Mouse (Mus musculus): Measurements from ENCODE around the gene Ccdc86. TPM values are rescaled to one million over a fixed set of nuclear protein-coding genes. Genes with fewer than 3 reads are reported as not detected.

Gene Ccdc86
- polyA plus RNA-seq, 1 experiment, result 3.9 TPM

DNA sequence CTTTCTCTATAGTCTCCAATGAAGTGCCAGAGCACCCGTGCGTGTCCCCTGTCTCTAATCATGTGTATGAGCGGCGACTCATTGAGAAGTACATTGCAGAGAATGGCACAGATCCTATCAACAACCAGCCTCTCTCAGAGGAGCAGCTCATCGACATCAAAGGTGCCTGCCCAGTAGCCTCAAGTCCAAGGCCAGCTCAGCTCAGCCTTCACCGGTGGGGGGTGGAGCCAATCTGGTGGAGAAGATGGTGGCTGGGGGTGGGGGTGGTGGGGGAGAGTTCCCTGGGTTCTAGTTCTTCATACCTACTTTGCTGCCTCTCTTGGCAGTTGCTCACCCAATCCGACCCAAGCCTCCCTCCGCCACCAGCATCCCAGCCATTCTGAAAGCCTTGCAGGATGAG lies 51.6 kb downstream of the Ccdc86 start:
- Histone ChIP-seq H3K27ac (ENCODE audit: insufficient read depth, low read depth, low read length) (no peak overlapping the region), H3K4me3 (ENCODE audit: insufficient read depth, low read depth, low read length) (no peak overlapping the region), H3K4me1 (ENCODE audit: control insufficient read depth, insufficient read depth, low read length) (peaks cover 4% of the 10 kb centered on the region; the same call in 1 of the 2 replicates), H3K36me3 (ENCODE audit: control insufficient read depth, insufficient read depth, low read length) (peaks cover 3% of the 10 kb centered on the region; the same call in 1 of the 2 replicates), H3K27me3 (replicated peaks; ENCODE audit: control insufficient read depth, insufficient read depth, low read length) (no peaks in the 10 kb centered on the region)
- TF ChIP-seq CTCF (conservative IDR thresholded peaks at IDR 0.05; ENCODE audit: insufficient read depth, insufficient read length, low read depth, low read length) (no peak), POLR2A (IDR thresholded peaks at IDR 0.05; ENCODE audit: low read depth, low read length) (no peak)
- DNase-seq, result no peak
- 71% methylated on average over 8 of the region's 8 CpGs for WGBS

DNA sequence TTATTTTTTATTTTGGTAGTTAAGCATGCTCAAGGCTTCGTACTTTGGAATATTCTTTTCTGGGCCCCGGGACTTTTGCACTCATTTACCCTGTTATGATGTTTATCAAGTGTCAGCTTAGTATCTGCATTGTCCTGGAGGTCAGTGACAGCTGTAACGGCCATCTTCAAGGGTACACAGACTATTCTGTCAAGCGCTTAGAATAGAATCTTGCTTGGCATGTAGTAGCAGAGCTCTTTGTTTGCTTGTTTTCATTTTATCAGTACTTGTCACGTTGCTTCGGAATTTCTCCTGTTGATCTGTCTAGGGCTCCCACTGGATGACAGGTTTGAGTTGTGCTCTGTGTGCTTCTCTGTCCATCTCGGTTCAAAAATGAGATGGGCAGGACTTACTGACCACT lies 52.2 kb downstream of the Ccdc86 start:
- H3K27ac ChIP-seq (ENCODE audit: insufficient read depth, low read depth, low read length), result no peak overlapping the region
- no peak for DNase-seq
- no peaks in the 10 kb centered on the region for H3K27me3 ChIP-seq (replicated peaks; ENCODE audit: control insufficient read depth, insufficient read depth, low read length)
- no peaks in the 10 kb centered on the region for H3K36me3 ChIP-seq (ENCODE audit: control insufficient read depth, insufficient read depth, low read length)
- no peak for TF ChIP-seq POLR2A (IDR thresholded peaks at IDR 0.05; ENCODE audit: low read depth, low read length)
- TF ChIP-seq CTCF (conservative IDR thresholded peaks at IDR 0.05; ENCODE audit: insufficient read depth, insufficient read length, low read depth, low read length), result no peak
- WGBS, result 52% methylated on average over 7 of the region's 7 CpGs
- no peak overlapping the region for H3K4me3 ChIP-seq (ENCODE audit: insufficient read depth, low read depth, low read length)
- H3K4me1 ChIP-seq (ENCODE audit: control insufficient read depth, insufficient read depth, low read length), result peaks cover 4% of the 10 kb centered on the region; the same call in 1 of the 2 replicates

DNA sequence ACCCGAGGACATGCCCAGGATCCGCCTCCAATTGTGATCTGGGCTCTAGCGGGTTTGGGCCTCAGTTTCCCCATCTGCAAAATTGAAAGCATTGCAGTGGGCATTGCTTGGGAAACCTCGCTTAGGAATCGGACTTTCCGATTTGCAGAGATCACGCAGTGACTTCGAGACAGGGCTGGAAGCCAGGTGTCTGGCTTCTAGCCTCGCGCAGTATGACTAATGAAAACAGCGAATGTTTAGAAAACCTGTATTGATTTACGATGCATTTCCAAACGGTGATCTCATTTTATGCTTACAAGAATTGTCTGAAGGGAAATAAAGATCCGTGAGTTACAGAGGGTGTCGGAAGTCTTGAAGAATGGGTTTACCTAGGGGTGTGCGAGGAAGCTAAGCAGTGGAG lies 53.4 kb downstream of the Ccdc86 start:
- H3K27me3 ChIP-seq (replicated peaks; ENCODE audit: control insufficient read depth, insufficient read depth, low read length), result no peaks in the 10 kb centered on the region
- peak overlapping the region; percentile 72 for H3K27ac ChIP-seq (ENCODE audit: insufficient read depth, low read depth, low read length)
- H3K4me3 ChIP-seq (ENCODE audit: insufficient read depth, low read depth, low read length), result peak overlapping the region; percentile 89
- TF ChIP-seq POLR2A (IDR thresholded peaks at IDR 0.05; ENCODE audit: low read depth, low read length) (no peak), CTCF (conservative IDR thresholded peaks at IDR 0.05; ENCODE audit: insufficient read depth, insufficient read length, low read depth, low read length) (no peak)
- H3K4me1 ChIP-seq (ENCODE audit: control insufficient read depth, insufficient read depth, low read length), result peaks cover 4% of the 10 kb centered on the region; the same call in 1 of the 2 replicates
- no peak for DNase-seq
- under 1% methylated on average over 16 of the region's 16 CpGs for WGBS
- H3K36me3 ChIP-seq (ENCODE audit: control insufficient read depth, insufficient read depth, low read length), result no peaks in the 10 kb centered on the region

DNA sequence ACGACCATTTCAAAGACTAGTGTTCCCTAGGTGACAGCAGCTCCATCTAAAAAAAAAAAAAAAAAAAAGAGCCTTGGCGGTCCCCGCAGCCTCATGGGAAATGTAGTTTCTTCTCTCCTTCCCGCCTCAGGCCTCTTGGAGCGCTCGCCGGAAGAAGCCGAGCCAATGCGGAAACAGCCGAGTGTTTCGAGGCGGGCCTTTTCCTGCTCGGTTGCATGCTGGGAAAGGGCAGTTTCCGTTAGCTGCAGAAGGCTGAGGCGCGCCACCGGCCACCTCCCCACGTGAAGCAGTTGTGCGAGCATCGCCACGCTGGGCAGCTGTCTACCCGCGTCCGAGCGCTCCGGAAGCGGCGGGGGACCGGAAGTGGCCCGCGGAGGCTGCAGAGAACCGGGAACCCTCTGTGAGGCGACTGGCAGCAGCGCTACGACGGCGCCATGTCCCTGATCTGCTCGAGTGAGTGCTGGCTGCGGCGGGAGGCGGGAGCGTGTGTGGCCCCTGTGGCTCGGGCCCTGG lies 54.0 kb downstream of the Ccdc86 start, which contains the start of gene Prpf19:
TSS of gene Prpf19 (plus strand) at position 216 of the 513 bp plus-strand sequence.
- peak within 1 kb of the TSS; percentile 72 for H3K27ac ChIP-seq (ENCODE audit: insufficient read depth, low read depth, low read length)
- H3K36me3 ChIP-seq (ENCODE audit: control insufficient read depth, insufficient read depth, low read length), result no peaks in the 10 kb centered on the region
- TF ChIP-seq POLR2A (IDR thresholded peaks at IDR 0.05; ENCODE audit: low read depth, low read length) (peak; percentile 59), CTCF (conservative IDR thresholded peaks at IDR 0.05; ENCODE audit: insufficient read depth, insufficient read length, low read depth, low read length) (no peak)
- WGBS, result under 1% methylated on average over 43 of the region's 43 CpGs
- peaks cover 4% of the 10 kb centered on the region; the same call in 1 of the 2 replicates for H3K4me1 ChIP-seq (ENCODE audit: control insufficient read depth, insufficient read depth, low read length)
- peak within 1 kb of the TSS; percentile 89 for H3K4me3 ChIP-seq (ENCODE audit: insufficient read depth, low read depth, low read length)
- DNase-seq, result peak; percentile 99
- H3K27me3 ChIP-seq (replicated peaks; ENCODE audit: control insufficient read depth, insufficient read depth, low read length), result no peaks in the 10 kb centered on the region

DNA sequence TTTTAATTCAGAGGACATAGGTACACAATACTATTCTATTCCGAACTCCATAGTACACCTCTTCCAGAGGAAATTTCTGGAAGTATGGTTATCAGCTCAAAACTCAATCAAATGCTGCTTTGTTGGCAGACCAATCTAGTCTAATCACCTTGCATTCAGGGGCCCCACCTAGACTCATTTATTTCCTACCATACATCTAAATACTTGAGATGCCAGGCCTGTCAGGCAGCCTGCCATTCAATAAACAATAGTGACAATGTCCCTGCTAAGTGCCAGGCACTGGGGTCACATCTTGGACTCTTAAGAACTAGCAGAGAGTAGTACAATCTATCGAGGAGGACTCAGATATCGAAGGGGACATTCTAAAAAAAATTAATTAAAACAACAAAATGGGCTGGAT lies 56.9 kb downstream of the Ccdc86 start:
- no peaks in the 10 kb centered on the region for H3K27me3 ChIP-seq (replicated peaks; ENCODE audit: control insufficient read depth, insufficient read depth, low read length)
- H3K27ac ChIP-seq (ENCODE audit: insufficient read depth, low read depth, low read length), result no peak overlapping the region
- WGBS, result 92% methylated on average over 3 of the region's 3 CpGs
- H3K4me3 ChIP-seq (ENCODE audit: insufficient read depth, low read depth, low read length), result no peak overlapping the region
- DNase-seq, result no peak
- TF ChIP-seq POLR2A (IDR thresholded peaks at IDR 0.05; ENCODE audit: low read depth, low read length) (no peak), CTCF (conservative IDR thresholded peaks at IDR 0.05; ENCODE audit: insufficient read depth, insufficient read length, low read depth, low read length) (no peak)
- H3K4me1 ChIP-seq (ENCODE audit: control insufficient read depth, insufficient read depth, low read length), result peaks cover 4% of the 10 kb centered on the region; the same call in 1 of the 2 replicates
- no peaks in the 10 kb centered on the region for H3K36me3 ChIP-seq (ENCODE audit: control insufficient read depth, insufficient read depth, low read length)

Other genes starting within 250 kb of the Ccdc86 start
- 0.33 and 3.3 TPM in 2 replicates for gene Cd5, start 210.3 kb downstream of the Ccdc86 start, polyA plus RNA-seq (2012; rRNA removed)
- 0.30 and 3.1 TPM in 2 replicates for gene Cd6, start 119.2 kb downstream of the Ccdc86 start, polyA plus RNA-seq (2012; rRNA removed)
- 6.2 and 6.7 TPM in 2 replicates for gene Slc15a3, start 109.5 kb downstream of the Ccdc86 start, polyA plus RNA-seq (2012; rRNA removed)
- gene Tmem132a, start 79.3 kb downstream of the Ccdc86 start, polyA plus RNA-seq (2012; rRNA removed), result 12.1 and 15.8 TPM in 2 replicates
- 101 and 124 TPM in 2 replicates for gene Tmem109, start 67.3 kb downstream of the Ccdc86 start, polyA plus RNA-seq (2012; rRNA removed)
- gene Prpf19, start 54.0 kb downstream of the Ccdc86 start, polyA plus RNA-seq (2012; rRNA removed), result 175 and 188 TPM in 2 replicates
- gene Zp1, start 28.6 kb downstream of the Ccdc86 start, polyA plus RNA-seq (2012; rRNA removed), result 0.05 TPM in 1 of 2 replicates, not detected in the other
- 0.05 TPM in 1 of 2 replicates, not detected in the other for gene Ptgdr2, start 12.1 kb downstream of the Ccdc86 start, polyA plus RNA-seq (2012; rRNA removed)
- gene Ms4a10, start 25.4 kb upstream of the Ccdc86 start, polyA plus RNA-seq (2012; rRNA removed), result 0.18 TPM in 1 of 2 replicates, not detected in the other
- not detected in 2 replicates for gene Ms4a15, start 44.0 kb upstream of the Ccdc86 start, polyA plus RNA-seq (2012; rRNA removed)
- not detected in 2 replicates for gene Ms4a18, start 68.8 kb upstream of the Ccdc86 start, polyA plus RNA-seq (2012; rRNA removed)
- gene Ms4a8a, start 131.8 kb upstream of the Ccdc86 start, polyA plus RNA-seq (2012; rRNA removed), result 0.43 and 0.86 TPM in 2 replicates
- gene 1700017D01Rik, start 181.6 kb upstream of the Ccdc86 start, polyA plus RNA-seq (2012; rRNA removed), result 0.10 TPM in 1 of 2 replicates, not detected in the other
- gene 1700025F22Rik, start 216.1 kb upstream of the Ccdc86 start, polyA plus RNA-seq (2012; rRNA removed), result not detected in 2 replicates
- not detected in 2 replicates for gene Ms4a13, start 247.5 kb upstream of the Ccdc86 start, polyA plus RNA-seq (2012; rRNA removed)